Mouse (Mus musculus): ENCODE data around the gene Tex13c1. TPM values are rescaled to one million over a fixed set of nuclear protein-coding genes. Genes with fewer than 3 reads are reported as not detected.

The Tex13c1 gene
- total RNA-seq (2021) = not detected
- long read RNA-seq, experiment 1 = 0 reads
- long read RNA-seq, experiment 2 = 0 reads

GRCm38 (mm10) chrX:43590860-43591259 lies at the start of gene Tex13c1:
TSS of gene Tex13c1 (plus strand) at chrX:43591160.
- no peak for DNase-seq (ENCODE audit: low spot score in 2 of 2)

Other genes with a start within 250 kb of the Tex13c1 start
- under 1 TPM; 0.61 to 0.67 TPM for gene Tenm1, start 162.0 kb upstream of the Tex13c1 start, total RNA-seq (2021)

All from gastrocnemius, postnatal 4 days (tissue).